Mouse (Mus musculus) megakaryocyte progenitor cell, adult 5-6 weeks (primary cell): ENCODE results near the gene Cdc14a. TPM values are rescaled to one million over a fixed set of nuclear protein-coding genes. Genes with fewer than 3 reads are reported as not detected.

ENCODE experiments used
- ATAC-seq: replicated peaks from 2 replicates; pipeline ENCODE4 v1.8.0; 2016; ENCODE audit warnings: mild to moderate bottlenecking, moderate TSS enrichment, inconsistent platforms; ENCODE audit not compliant: poor library complexity
- total RNA-seq, 2 experiments: library from RNA; stranded (forward) in 1 of 2; stranded (reverse) in 1 of 2; fragments of 157-497, 149-512 nt in 1 of 2; fragments of 200-1000 nt in 1 of 2; gene quantifications; 2 replicates each; pipeline versions ENCODE4 v1.2.3 to v1.2.4; 2015 to 2017

The Cdc14a gene
- total RNA-seq, 2 experiments from 2014 or later, result 25.9 to 26.7 TPM

- no peak for ATAC-seq
These were observed 9.4 kb downstream of the Cdc14a start for GRCm38 (mm10) chr3:116414451-116414860.

GRCm38 (mm10) chr3:116412954-116413724 lies 10.7 kb downstream of the Cdc14a start:
- peak; percentile 52 for ATAC-seq

GRCm38 (mm10) chr3:116410051-116410450 lies 13.8 kb downstream of the Cdc14a start:
- ATAC-seq, result no peak

GRCm38 (mm10) chr3:116409486-116409885 lies 14.3 kb downstream of the Cdc14a start:
- ATAC-seq, result no peak

GRCm38 (mm10) chr3:116408856-116409255 lies 15.0 kb downstream of the Cdc14a start:
- ATAC-seq, result no peak

- ATAC-seq, result no peak
These were observed 18.3 kb downstream of the Cdc14a start for GRCm38 (mm10) chr3:116405516-116405915.

GRCm38 (mm10) chr3:116401436-116401835 lies 22.4 kb downstream of the Cdc14a start:
- ATAC-seq, result peak; percentile 19; the same call in 1 of the 2 replicates

- no peak for ATAC-seq
These were observed 24.3 kb downstream of the Cdc14a start for GRCm38 (mm10) chr3:116399349-116400090.

- peak; percentile 93 for ATAC-seq
These were observed 25.3 kb downstream of the Cdc14a start for GRCm38 (mm10) chr3:116398543-116398942.

- ATAC-seq, result peak; percentile 7; the same call in 1 of the 2 replicates
These were observed 25.9 kb downstream of the Cdc14a start for GRCm38 (mm10) chr3:116397976-116398375.

GRCm38 (mm10) chr3:116397341-116397740 lies 26.5 kb downstream of the Cdc14a start:
- ATAC-seq, result no peak

- no peak for ATAC-seq
These were observed 27.3 kb downstream of the Cdc14a start for GRCm38 (mm10) chr3:116396571-116396970.

GRCm38 (mm10) chr3:116394885-116395390 lies 28.9 kb downstream of the Cdc14a start:
- ATAC-seq, result no peak

GRCm38 (mm10) chr3:116391399-116391798 lies 32.4 kb downstream of the Cdc14a start:
- no peak for ATAC-seq

- peak; percentile 21 for ATAC-seq
These were observed 34.0 kb downstream of the Cdc14a start for GRCm38 (mm10) chr3:116389500-116390470.

GRCm38 (mm10) chr3:116388808-116389207 lies 35.0 kb downstream of the Cdc14a start:
- peak; percentile 81 for ATAC-seq

GRCm38 (mm10) chr3:116386886-116387285 lies 36.9 kb downstream of the Cdc14a start:
- no peak for ATAC-seq

GRCm38 (mm10) chr3:116386342-116386741 lies 37.5 kb downstream of the Cdc14a start:
- ATAC-seq, result no peak

GRCm38 (mm10) chr3:116384319-116384718 lies 39.5 kb downstream of the Cdc14a start:
- peak; percentile 32 for ATAC-seq

GRCm38 (mm10) chr3:116380319-116380718 lies 43.5 kb downstream of the Cdc14a start:
- ATAC-seq, result no peak

- no peak for ATAC-seq
These were observed 48.4 kb downstream of the Cdc14a start for GRCm38 (mm10) chr3:116375442-116375841.
